Comparison of ENCODE assay signal across 9 mouse cellular contexts in genomic region chr9:106159237-106159636, GRCm38 (mm10). TPM values are rescaled to one million over a fixed set of nuclear protein-coding genes. Genes with fewer than 3 reads are reported as not detected.
DNase-seq lines count a peak whose midpoint lies in the region; ATAC-seq lines count a peak whose summit lies in the region.
"Had no signal": no experiment of that assay in that cellular context is flagged by ENCODE, and none has a peak within 500 bp of the region (broad histone marks: within the 10 kb centered on the region; RNA-seq: fewer than 3 reads in every experiment).

No protein-coding gene starts in this region.

- H3K4me1 ChIP-seq in kidney, embryonic 14.5 days (ENCODE audit: control insufficient read depth, insufficient read depth, low read length) = no peaks in the 10 kb centered on the region
- H3K4me1 ChIP-seq in embryonic facial prominence, embryonic 12.5 days = no peaks in the 10 kb centered on the region
- no peaks in the 10 kb centered on the region; the same call in 1 of the 2 replicates for H3K4me1 ChIP-seq in intestine, embryonic 14.5 days (replicated peaks; ENCODE audit: control insufficient read depth, insufficient read depth, low read length)
- H3K4me1 ChIP-seq in midbrain, embryonic 16.5 days (ENCODE audit: control insufficient read depth, insufficient read depth, low read length) = peaks cover 12% of the 10 kb centered on the region

- H3K4me3 ChIP-seq in kidney, embryonic 14.5 days (ENCODE audit: low read length) = peak overlapping the region; percentile 42
- no peak overlapping the region for H3K4me3 ChIP-seq in embryonic facial prominence, embryonic 12.5 days
- no peak overlapping the region for H3K4me3 ChIP-seq in intestine, embryonic 14.5 days (ENCODE audit: low read depth, low read length)
- H3K4me3 ChIP-seq in midbrain, embryonic 16.5 days (ENCODE audit: low read depth, low read length) = no peak overlapping the region

- H3K9ac ChIP-seq in kidney, embryonic 14.5 days (ENCODE audit: low read depth, low read length) = no peak overlapping the region
- no peak overlapping the region for H3K9ac ChIP-seq in embryonic facial prominence, embryonic 12.5 days
- H3K9ac ChIP-seq in intestine, embryonic 14.5 days (ENCODE audit: low read length) = no peak overlapping the region
- no peak overlapping the region for H3K9ac ChIP-seq in midbrain, embryonic 16.5 days (ENCODE audit: low read depth, low read length)

- no peaks in the 10 kb centered on the region for H3K36me3 ChIP-seq in kidney, embryonic 14.5 days (ENCODE audit: control insufficient read depth, insufficient read depth, low read length)
- H3K36me3 ChIP-seq in embryonic facial prominence, embryonic 12.5 days = no peaks in the 10 kb centered on the region
- no peaks in the 10 kb centered on the region for H3K36me3 ChIP-seq in intestine, embryonic 14.5 days (ENCODE audit: control insufficient read depth, insufficient read depth, low read length)
- H3K36me3 ChIP-seq in midbrain, embryonic 16.5 days (ENCODE audit: control insufficient read depth, insufficient read depth, low read length) = no peaks in the 10 kb centered on the region

- H3K27me3 ChIP-seq in kidney, embryonic 14.5 days (ENCODE audit: control insufficient read depth, insufficient read depth, low read length) = no peaks in the 10 kb centered on the region
- H3K27me3 ChIP-seq in embryonic facial prominence, embryonic 12.5 days = no peaks in the 10 kb centered on the region
- H3K27me3 ChIP-seq in intestine, embryonic 14.5 days (replicated peaks; ENCODE audit: control insufficient read depth, insufficient read depth, low read length) = no peaks in the 10 kb centered on the region
- no peaks in the 10 kb centered on the region for H3K27me3 ChIP-seq in midbrain, embryonic 16.5 days (ENCODE audit: control insufficient read depth, insufficient read depth, low read depth, low read length)
- H3K27me3 ChIP-seq: Patski had no signal

- no peak for ATAC-seq in kidney, embryonic 14.5 days (ENCODE audit: low FRiP score, low TSS enrichment)
- no peak for ATAC-seq in embryonic facial prominence, embryonic 12.5 days (ENCODE audit: insufficient number of reproducible peaks, insufficient read depth, low FRiP score, low TSS enrichment)
- no peak for ATAC-seq in intestine, embryonic 14.5 days (replicated peaks; ENCODE audit: low FRiP score, low TSS enrichment, low read depth)
- no peak for ATAC-seq in midbrain, embryonic 16.5 days

- H3K9me3 ChIP-seq in kidney, embryonic 14.5 days (ENCODE audit: control insufficient read depth, low read length) = no peaks in the 10 kb centered on the region
- no peaks in the 10 kb centered on the region for H3K9me3 ChIP-seq in embryonic facial prominence, embryonic 12.5 days
- no peaks in the 10 kb centered on the region for H3K9me3 ChIP-seq in intestine, embryonic 14.5 days (ENCODE audit: control insufficient read depth, low read length)
- H3K9me3 ChIP-seq in midbrain, embryonic 16.5 days (replicated peaks; ENCODE audit: control insufficient read depth, low read length, poor library complexity, severe bottlenecking) = no peaks in the 10 kb centered on the region

- H3K27ac ChIP-seq in kidney, embryonic 14.5 days (ENCODE audit: low read depth, low read length) = no peak overlapping the region
- H3K27ac ChIP-seq in embryonic facial prominence, embryonic 12.5 days = no peak overlapping the region
- H3K27ac ChIP-seq in intestine, embryonic 14.5 days (ENCODE audit: low read depth) = no peak overlapping the region
- H3K27ac ChIP-seq in midbrain, embryonic 16.5 days (ENCODE audit: low read length) = no peak overlapping the region

- DNase-seq in kidney, postnatal 14 days = no peak
- no peak for DNase-seq in intestine, embryonic 14.5 days (ENCODE audit: low spot score)
- no peak for DNase-seq in frontal cortex, adult 2 months (ENCODE audit: extremely low spot score in 1 of 2, low spot score in 1 of 2)
- no peak for DNase-seq in urinary bladder, adult 2 months (ENCODE audit: low spot score)
- DNase-seq in adrenal gland, postnatal 14 days = no peak

- 81% methylated on average over 9 of the region's 9 CpGs for WGBS in kidney, embryonic 14.5 days
- 82% methylated on average over 9 of the region's 9 CpGs for WGBS in embryonic facial prominence, embryonic 12.5 days
- 80% methylated on average over 9 of the region's 9 CpGs for WGBS in intestine, embryonic 14.5 days
- WGBS in midbrain, embryonic 16.5 days = 86% methylated on average over 9 of the region's 9 CpGs

- peak overlapping the region; percentile 50 for H3K4me2 ChIP-seq in kidney, embryonic 14.5 days (replicated peaks; ENCODE audit: low read depth, low read length)
- H3K4me2 ChIP-seq in embryonic facial prominence, embryonic 12.5 days (replicated peaks) = peak overlapping the region; percentile 56; the same call in 1 of the 2 replicates
- H3K4me2 ChIP-seq in intestine, embryonic 14.5 days (ENCODE audit: low read length) = peak overlapping the region; percentile 73
- H3K4me2 ChIP-seq in midbrain, embryonic 16.5 days (ENCODE audit: low read length) = peak overlapping the region; percentile 60

RNA-seq across cellular contexts. Expression of gene Glyctk, which starts 1.3 kb away (rescaled TPM):
- polyA plus RNA-seq in kidney, embryonic 14.5 days (2014; fragmentation: Nextera tagmentation; extraction: Ambion mirVana) = 1.3 and 4.2 TPM in 2 replicates
- 3.0 and 4.1 TPM in 2 replicates for polyA plus RNA-seq in embryonic facial prominence, embryonic 12.5 days (2016; fragmentation: Nextera tagmentation; extraction: Ambion mirVana)
- 1.7 TPM in 2 replicates for polyA plus RNA-seq in intestine, embryonic 14.5 days (2014; fragmentation: Nextera tagmentation; extraction: Ambion mirVana)
- polyA plus RNA-seq in midbrain, embryonic 16.5 days (2015; fragmentation: Nextera tagmentation; extraction: Ambion mirVana) = 3.5 and 3.9 TPM in 2 replicates
- polyA plus RNA-seq in frontal cortex, adult 2 months (2012; rRNA removed) = 3.2 and 3.3 TPM in 2 replicates
- 1.1 and 1.5 TPM in 2 replicates for polyA plus RNA-seq in urinary bladder, adult 2 months (2012; rRNA removed)
- 3.6 and 13.6 TPM in 2 replicates for total RNA-seq in adrenal gland, postnatal 14 days (2021)

RNA-seq across cellular contexts. Expression of gene Wdr82, which starts 11.5 kb away (rescaled TPM):
- polyA plus RNA-seq in kidney, embryonic 14.5 days (2014; fragmentation: Nextera tagmentation; extraction: Ambion mirVana) = 27.1 and 38.1 TPM in 2 replicates
- 30.8 and 32.6 TPM in 2 replicates for polyA plus RNA-seq in embryonic facial prominence, embryonic 12.5 days (2016; fragmentation: Nextera tagmentation; extraction: Ambion mirVana)
- 22.9 and 23.8 TPM in 2 replicates for polyA plus RNA-seq in intestine, embryonic 14.5 days (2014; fragmentation: Nextera tagmentation; extraction: Ambion mirVana)
- polyA plus RNA-seq in midbrain, embryonic 16.5 days (2015; fragmentation: Nextera tagmentation; extraction: Ambion mirVana) = 35.5 and 35.9 TPM in 2 replicates
- 99.9 and 107 TPM in 2 replicates for polyA plus RNA-seq in frontal cortex, adult 2 months (2012; rRNA removed)
- polyA plus RNA-seq in urinary bladder, adult 2 months (2012; rRNA removed) = 67.9 and 72.1 TPM in 2 replicates
- total RNA-seq in adrenal gland, postnatal 14 days (2021) = 83.9 and 84.7 TPM in 2 replicates

RNA-seq across cellular contexts. Expression of gene Ppm1m, which starts 40.3 kb away (rescaled TPM):
- 36.4 and 43.1 TPM in 2 replicates for polyA plus RNA-seq in kidney, embryonic 14.5 days (2014; fragmentation: Nextera tagmentation; extraction: Ambion mirVana)
- polyA plus RNA-seq in embryonic facial prominence, embryonic 12.5 days (2016; fragmentation: Nextera tagmentation; extraction: Ambion mirVana) = 55.2 and 57.2 TPM in 2 replicates
- 31.2 and 33.6 TPM in 2 replicates for polyA plus RNA-seq in intestine, embryonic 14.5 days (2014; fragmentation: Nextera tagmentation; extraction: Ambion mirVana)
- polyA plus RNA-seq in midbrain, embryonic 16.5 days (2015; fragmentation: Nextera tagmentation; extraction: Ambion mirVana) = 16.6 and 16.7 TPM in 2 replicates
- 32.0 and 35.1 TPM in 2 replicates for polyA plus RNA-seq in frontal cortex, adult 2 months (2012; rRNA removed)
- polyA plus RNA-seq in urinary bladder, adult 2 months (2012; rRNA removed) = 40.2 and 47.0 TPM in 2 replicates
- 133 and 136 TPM in 2 replicates for total RNA-seq in adrenal gland, postnatal 14 days (2021)

RNA-seq across cellular contexts. Expression of gene Twf2, which starts 43.7 kb away (rescaled TPM):
- polyA plus RNA-seq in kidney, embryonic 14.5 days (2014; fragmentation: Nextera tagmentation; extraction: Ambion mirVana) = 77.9 and 80.8 TPM in 2 replicates
- polyA plus RNA-seq in embryonic facial prominence, embryonic 12.5 days (2016; fragmentation: Nextera tagmentation; extraction: Ambion mirVana) = 66.7 and 70.6 TPM in 2 replicates
- polyA plus RNA-seq in intestine, embryonic 14.5 days (2014; fragmentation: Nextera tagmentation; extraction: Ambion mirVana) = 56.4 and 59.5 TPM in 2 replicates
- polyA plus RNA-seq in midbrain, embryonic 16.5 days (2015; fragmentation: Nextera tagmentation; extraction: Ambion mirVana) = 49.5 and 52.1 TPM in 2 replicates
- 65.8 and 66.8 TPM in 2 replicates for polyA plus RNA-seq in frontal cortex, adult 2 months (2012; rRNA removed)
- polyA plus RNA-seq in urinary bladder, adult 2 months (2012; rRNA removed) = 33.1 and 35.7 TPM in 2 replicates
- 43.6 and 54.3 TPM in 2 replicates for total RNA-seq in adrenal gland, postnatal 14 days (2021)
